Mouse (Mus musculus): ENCODE data around the gene Dlgap1. TPM values are rescaled to one million over a fixed set of nuclear protein-coding genes. Genes with fewer than 3 reads are reported as not detected.

The Dlgap1 gene
- polyA plus RNA-seq, 1 experiment from 2014 or later, result 3.9 TPM

- H3K27ac ChIP-seq, result no peak overlapping the region
- no peak for ATAC-seq (ENCODE audit: insufficient number of reproducible peaks, insufficient read depth, low FRiP score, low TSS enrichment, low read depth)
- H3K27me3 ChIP-seq, result no peaks in the 10 kb centered on the region
- no peak overlapping the region for H3K4me2 ChIP-seq
- H3K4me3 ChIP-seq, result no peak overlapping the region
- no peaks in the 10 kb centered on the region for H3K4me1 ChIP-seq
- H3K9me3 ChIP-seq, result no peaks in the 10 kb centered on the region
- H3K9ac ChIP-seq, result no peak overlapping the region
- 73% methylated on average over 3 of the region's 3 CpGs for WGBS
- no peaks in the 10 kb centered on the region for H3K36me3 ChIP-seq
Measured at GRCm38 (mm10) chr17:70363561-70363960, 394.7 kb downstream of the Dlgap1 start.

GRCm38 (mm10) chr17:70363971-70364370, 395.1 kb downstream of the Dlgap1 start:
- Histone ChIP-seq H3K27me3 (no peaks in the 10 kb centered on the region), H3K4me3 (no peak overlapping the region), H3K9me3 (no peaks in the 10 kb centered on the region), H3K9ac (no peak overlapping the region), H3K27ac (no peak overlapping the region), H3K36me3 (no peaks in the 10 kb centered on the region), H3K4me1 (no peaks in the 10 kb centered on the region), H3K4me2 (no peak overlapping the region)
- WGBS, result 93% methylated on average over 1 of the region's 1 CpGs
- no peak for ATAC-seq (ENCODE audit: insufficient number of reproducible peaks, insufficient read depth, low FRiP score, low TSS enrichment, low read depth)

- Histone ChIP-seq H3K36me3 (no peaks in the 10 kb centered on the region), H3K9ac (no peak overlapping the region), H3K9me3 (no peaks in the 10 kb centered on the region), H3K27me3 (no peaks in the 10 kb centered on the region), H3K4me2 (no peak overlapping the region), H3K4me3 (no peak overlapping the region), H3K4me1 (no peaks in the 10 kb centered on the region), H3K27ac (no peak overlapping the region)
- ATAC-seq (ENCODE audit: insufficient number of reproducible peaks, insufficient read depth, low FRiP score, low TSS enrichment, low read depth), result no peak
- WGBS, result 74% methylated on average over 3 of the region's 3 CpGs
Measured at GRCm38 (mm10) chr17:70369124-70369523, 400.3 kb downstream of the Dlgap1 start.

GRCm38 (mm10) chr17:70377020-70377419, 408.1 kb downstream of the Dlgap1 start:
- no peak overlapping the region for H3K9ac ChIP-seq
- H3K27ac ChIP-seq, result no peak overlapping the region
- no peaks in the 10 kb centered on the region for H3K4me1 ChIP-seq
- 71% methylated on average over 4 of the region's 4 CpGs for WGBS
- no peak overlapping the region for H3K4me3 ChIP-seq
- no peak overlapping the region for H3K4me2 ChIP-seq
- no peaks in the 10 kb centered on the region for H3K36me3 ChIP-seq
- ATAC-seq (ENCODE audit: insufficient number of reproducible peaks, insufficient read depth, low FRiP score, low TSS enrichment, low read depth), result no peak
- H3K27me3 ChIP-seq, result no peaks in the 10 kb centered on the region
- no peaks in the 10 kb centered on the region for H3K9me3 ChIP-seq

GRCm38 (mm10) chr17:70388447-70388846, 419.6 kb downstream of the Dlgap1 start:
- 66% methylated on average over 1 of the region's 1 CpGs for WGBS
- H3K27ac ChIP-seq, result no peak overlapping the region
- H3K4me1 ChIP-seq, result no peaks in the 10 kb centered on the region
- H3K27me3 ChIP-seq, result no peaks in the 10 kb centered on the region
- H3K4me3 ChIP-seq, result no peak overlapping the region
- no peak for ATAC-seq (ENCODE audit: insufficient number of reproducible peaks, insufficient read depth, low FRiP score, low TSS enrichment, low read depth)
- H3K9ac ChIP-seq, result no peak overlapping the region
- no peak overlapping the region for H3K4me2 ChIP-seq
- no peaks in the 10 kb centered on the region for H3K9me3 ChIP-seq
- no peaks in the 10 kb centered on the region for H3K36me3 ChIP-seq

GRCm38 (mm10) chr17:70397220-70397619, 428.3 kb downstream of the Dlgap1 start:
- peaks cover 8% of the 10 kb centered on the region; the same call in 1 of the 2 replicates for H3K4me1 ChIP-seq
- H3K36me3 ChIP-seq, result no peaks in the 10 kb centered on the region
- no peak overlapping the region for H3K9ac ChIP-seq
- H3K27ac ChIP-seq, result no peak overlapping the region
- H3K4me3 ChIP-seq, result no peak overlapping the region
- H3K27me3 ChIP-seq, result no peaks in the 10 kb centered on the region
- 12% methylated on average over 3 of the region's 3 CpGs for WGBS
- H3K4me2 ChIP-seq, result peak overlapping the region; percentile 31
- no peaks in the 10 kb centered on the region for H3K9me3 ChIP-seq
- ATAC-seq (ENCODE audit: insufficient number of reproducible peaks, insufficient read depth, low FRiP score, low TSS enrichment, low read depth), result no peak

DNA sequence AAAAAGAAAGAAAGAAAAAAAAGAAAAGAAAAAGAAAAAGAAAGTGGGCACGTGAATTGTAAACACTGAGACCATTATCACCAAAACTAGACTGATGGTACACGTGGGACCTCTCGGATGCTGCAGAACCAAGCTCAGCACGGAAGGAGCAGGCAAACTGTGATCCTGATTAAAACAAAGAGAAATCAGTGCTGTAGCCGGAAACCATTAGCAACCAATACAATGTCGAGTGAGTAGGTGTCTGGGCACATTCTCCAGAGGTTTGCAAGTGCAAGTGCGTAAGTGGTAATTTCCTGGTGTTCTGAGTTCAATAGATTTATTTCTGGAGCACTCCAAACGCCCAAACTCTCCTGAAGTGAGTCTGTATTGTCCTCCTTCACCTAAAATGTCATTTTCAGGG, 428.8 kb downstream of the Dlgap1 start:
- H3K27me3 ChIP-seq, result no peaks in the 10 kb centered on the region
- peaks cover 8% of the 10 kb centered on the region; the same call in 1 of the 2 replicates for H3K4me1 ChIP-seq
- no peaks in the 10 kb centered on the region for H3K36me3 ChIP-seq
- peak overlapping the region; percentile 31 for H3K4me2 ChIP-seq
- H3K9ac ChIP-seq, result no peak overlapping the region
- no peak overlapping the region for H3K4me3 ChIP-seq
- ATAC-seq (ENCODE audit: insufficient number of reproducible peaks, insufficient read depth, low FRiP score, low TSS enrichment, low read depth), result no peak
- H3K27ac ChIP-seq, result no peak overlapping the region
- WGBS, result 32% methylated on average over 8 of the region's 8 CpGs
- H3K9me3 ChIP-seq, result no peaks in the 10 kb centered on the region

DNA sequence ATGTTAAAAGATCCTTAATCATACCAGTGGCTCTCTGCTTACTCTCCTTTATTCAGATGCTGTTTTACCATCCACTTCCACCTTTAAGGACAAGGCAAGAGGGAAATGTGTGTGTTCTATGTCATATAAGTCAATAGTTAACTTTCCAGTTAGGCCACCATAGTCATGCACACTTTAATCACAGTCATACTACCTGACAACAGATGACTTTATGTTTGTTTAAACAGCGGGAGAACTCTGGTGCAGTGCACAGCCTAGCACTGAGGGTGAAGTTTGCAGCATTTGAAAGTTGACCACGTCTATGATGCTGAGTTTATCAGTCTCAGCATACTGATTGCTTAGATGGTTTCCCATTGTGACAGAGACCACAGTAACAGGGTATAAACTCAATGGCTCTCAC, 433.0 kb downstream of the Dlgap1 start:
- H3K27me3 ChIP-seq, result no peaks in the 10 kb centered on the region
- WGBS, result 68% methylated on average over 2 of the region's 2 CpGs
- ATAC-seq (ENCODE audit: insufficient number of reproducible peaks, insufficient read depth, low FRiP score, low TSS enrichment, low read depth), result no peak

GRCm38 (mm10) chr17:70403750-70404149, 434.9 kb downstream of the Dlgap1 start:
- Histone ChIP-seq H3K27ac (no peak overlapping the region), H3K27me3 (no peaks in the 10 kb centered on the region), H3K4me1 (no peaks in the 10 kb centered on the region), H3K9me3 (no peaks in the 10 kb centered on the region), H3K36me3 (no peaks in the 10 kb centered on the region), H3K4me3 (no peak overlapping the region), H3K4me2 (no peak overlapping the region), H3K9ac (no peak overlapping the region)
- WGBS, result 42% methylated on average over 10 of the region's 10 CpGs
- no peak for ATAC-seq (ENCODE audit: insufficient number of reproducible peaks, insufficient read depth, low FRiP score, low TSS enrichment, low read depth)

More for the DNA sequence above, 433.0 kb downstream of the Dlgap1 start:
- no peak overlapping the region for H3K9ac ChIP-seq
- no peak overlapping the region for H3K4me3 ChIP-seq
- H3K4me1 ChIP-seq, result peaks cover 8% of the 10 kb centered on the region; the same call in 1 of the 2 replicates
- H3K4me2 ChIP-seq, result no peak overlapping the region
- no peaks in the 10 kb centered on the region for H3K36me3 ChIP-seq
- no peak overlapping the region for H3K27ac ChIP-seq
- no peaks in the 10 kb centered on the region for H3K9me3 ChIP-seq

- Histone ChIP-seq H3K27ac (no peak overlapping the region), H3K4me3 (no peak overlapping the region), H3K4me1 (no peaks in the 10 kb centered on the region), H3K4me2 (no peak overlapping the region), H3K9ac (no peak overlapping the region), H3K9me3 (no peaks in the 10 kb centered on the region), H3K36me3 (no peaks in the 10 kb centered on the region), H3K27me3 (no peaks in the 10 kb centered on the region)
- no peak for ATAC-seq (ENCODE audit: insufficient number of reproducible peaks, insufficient read depth, low FRiP score, low TSS enrichment, low read depth)
- 74% methylated on average over 3 of the region's 3 CpGs for WGBS
Measured at GRCm38 (mm10) chr17:70414202-70414601, 445.3 kb downstream of the Dlgap1 start.

- WGBS, result 83% methylated on average over 9 of the region's 9 CpGs
Measured at GRCm38 (mm10) chr17:70427866-70428265, 459.0 kb downstream of the Dlgap1 start.

GRCm38 (mm10) chr17:70429746-70430451, 461.0 kb downstream of the Dlgap1 start:
- H3K27ac ChIP-seq, result no peak overlapping the region
- H3K4me1 ChIP-seq, result 0 out of 2 replicates have a peak, but pooled peaks cover 5% of the 10 kb centered on the region
- H3K9me3 ChIP-seq, result no peaks in the 10 kb centered on the region
- no peaks in the 10 kb centered on the region for H3K36me3 ChIP-seq
- H3K4me3 ChIP-seq, result peak overlapping the region; percentile 14; the same call in 1 of the 2 replicates
- no peak overlapping the region for H3K9ac ChIP-seq
- WGBS, result 12% methylated on average over 17 of the region's 17 CpGs
- H3K4me2 ChIP-seq, result peak overlapping the region; percentile 50
- H3K27me3 ChIP-seq, result no peaks in the 10 kb centered on the region
- no peak for ATAC-seq (ENCODE audit: insufficient number of reproducible peaks, insufficient read depth, low FRiP score, low TSS enrichment, low read depth)

More at GRCm38 (mm10) chr17:70427866-70428265, 459.0 kb downstream of the Dlgap1 start:
- H3K27me3 ChIP-seq, result no peaks in the 10 kb centered on the region
- H3K4me1 ChIP-seq, result 0 out of 2 replicates have a peak, but pooled peaks cover 5% of the 10 kb centered on the region
- no peaks in the 10 kb centered on the region for H3K9me3 ChIP-seq
- no peaks in the 10 kb centered on the region for H3K36me3 ChIP-seq
- no peak overlapping the region for H3K9ac ChIP-seq
- H3K4me3 ChIP-seq, result no peak overlapping the region
- no peak overlapping the region for H3K27ac ChIP-seq
- ATAC-seq (ENCODE audit: insufficient number of reproducible peaks, insufficient read depth, low FRiP score, low TSS enrichment, low read depth), result no peak
- H3K4me2 ChIP-seq, result no peak overlapping the region
